Mouse (Mus musculus) kidney, adult 2 months (tissue): ENCODE measurements at regions not wholly inside any gene's neighbourhood (a gene's known extent, or its start where the extent isn't known, plus 50 kb on each side); places are given as distances from the start of the nearest gene placed in this dataset.

ENCODE experiments used
- CTCF ChIP-seq: fragments of 200-500 bp; conservative IDR thresholded peaks from 2 replicates; pipeline ENCODE4 v1.5.1; 2011; ENCODE audit warnings: low read depth, mild to moderate bottlenecking, control low read depth, low read length, moderate library complexity, mixed read lengths; ENCODE audit not compliant: insufficient read depth, insufficient read length
- POLR2A ChIP-seq: fragments of 200-500 bp; IDR thresholded peaks from one replicate; pipeline ENCODE4 v1.6.1; 2011; ENCODE audit warnings: low read depth, low read length, control low read depth

DNA sequence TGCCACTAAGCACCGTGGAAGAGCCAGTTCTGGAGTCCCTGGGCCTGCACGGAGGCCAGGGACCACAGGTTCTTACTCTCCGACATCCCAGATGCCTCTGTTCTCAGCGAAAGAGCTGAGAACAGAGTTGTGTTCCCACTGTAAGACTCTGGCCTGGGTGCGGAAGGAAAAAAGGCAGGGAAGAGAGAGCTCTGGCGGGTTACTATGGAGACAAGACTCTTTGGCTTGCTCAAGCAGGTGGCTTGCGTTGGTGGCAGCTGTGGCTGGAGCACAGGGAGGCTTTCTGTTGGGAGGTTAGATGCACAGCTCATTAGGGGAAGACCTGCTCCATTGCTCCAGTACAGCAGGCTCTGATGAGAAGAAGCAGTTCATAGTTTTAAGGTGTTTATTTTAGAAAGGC lies 618.3 kb downstream of the Gm6685 start:
- no peak for TF ChIP-seq CTCF
- no peak for TF ChIP-seq POLR2A
